Mouse (Mus musculus) embryonic stem cell, embryonic (primary cell): ENCODE data around the gene Zp1.

ENCODE experiments used
- CTCF ChIA-PET, 4 experiments: fragments of 300-600 bp in 2 of 4; fragments of 350-600 bp in 2 of 4; sonication (Branson Sonifier 250); formaldehyde crosslinking; loops; one replicate each; lab custom pipeline; 2022; ENCODE audit warnings: inconsistent platforms in 2 of 4; lab: Charles Lee
- POLR2A ChIA-PET, 4 experiments: fragments of 300-600 bp in 2 of 4; fragments of 350-600 bp in 2 of 4; sonication (Branson Sonifier 250); formaldehyde crosslinking; loops; one replicate each; lab custom pipeline; 2022; ENCODE audit warnings: antibody characterized with exemption in 4 of 4, inconsistent platforms in 1 of 4; lab: Charles Lee

Gene Zp1

DNA sequence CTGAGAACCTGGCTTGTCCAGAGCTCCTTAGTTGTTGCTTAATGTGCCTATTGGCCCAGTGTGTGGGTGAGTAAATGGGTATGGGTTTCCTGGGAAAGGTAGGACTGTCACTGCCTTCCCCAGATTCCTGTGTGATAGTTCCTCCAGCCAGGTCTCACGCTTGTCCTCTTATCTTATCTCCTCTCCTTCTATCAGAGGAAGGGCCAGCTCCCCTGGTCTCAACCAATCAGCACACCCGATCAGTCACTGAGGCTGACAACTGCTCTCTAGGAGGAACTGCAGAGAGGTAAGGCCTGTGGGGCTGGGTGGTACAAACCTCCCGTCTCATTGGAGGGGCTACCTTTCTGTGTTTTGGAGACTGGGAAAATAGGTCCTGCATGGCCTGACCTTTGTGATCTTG lies 18.3 kb upstream of the Zp1 start:
- ChIA-PET POLR2A (interaction anchor here in 2 of 4 experiments (0.6 to 5.0 kb wide), 7 partner anchors 10 to 264 kb away, joined by 3 to 29 read pairs (median 4); partner anchors contain the start of gene Ccdc86 (in 2 of the 2)), CTCF (interaction anchor here in 3 of 4 experiments (1.2 to 2.4 kb wide), 5 partner anchors 31 to 41 kb away, joined by 3 to 15 read pairs (median 11); no protein-coding TSS in a partner anchor)

DNA sequence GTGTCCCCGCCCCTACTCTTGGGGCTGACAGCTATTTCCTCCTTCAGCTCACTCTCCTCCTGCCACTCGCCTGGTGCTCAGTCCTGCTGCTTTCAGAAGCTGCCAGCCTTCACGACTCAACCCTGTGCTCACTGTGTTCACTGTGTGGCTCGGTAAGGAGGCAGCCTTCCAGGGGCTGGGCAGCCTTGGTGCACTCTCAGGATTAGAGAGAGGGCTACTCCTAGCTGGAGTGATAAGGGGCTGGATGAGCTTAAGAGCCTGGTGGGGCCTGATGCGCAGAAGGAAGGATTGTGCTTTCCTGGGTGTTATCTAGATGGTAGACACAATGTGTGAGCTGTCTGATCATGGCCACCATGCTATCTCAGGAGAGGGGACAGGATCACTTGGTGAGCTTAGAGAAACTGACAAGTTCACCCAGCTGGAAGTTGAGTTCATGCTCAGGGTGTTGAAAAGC lies 16.7 kb upstream of the Zp1 start, which contains the start of gene Ptgdr2:
Gene Ptgdr2, plus strand, starts transcription at position 51 of the 454 bp plus-strand sequence.
- CTCF ChIA-PET, result interaction anchor here (0.6 to 3.4 kb wide), 26 partner anchors 9 to 396 kb away, joined by 3 to 24 read pairs (median 4); partner anchors contain the start of genes Ccdc86 (in 1 of the 4) and Zp1 (in 1 of the 4)

GRCm38 (mm10) chr19:10936077-10936476 lies 15.6 kb upstream of the Zp1 start:
- CTCF ChIA-PET, result interaction anchor here (0.6 to 3.4 kb wide), 26 partner anchors 8 to 227 kb away, joined by 3 to 24 read pairs (median 3); partner anchors contain the start of genes Ccdc86 (in 1 of the 4) and Zp1 (in 1 of the 4)
- POLR2A ChIA-PET, result interaction anchor here in 3 of 4 experiments (0.5 to 5.0 kb wide), 7 partner anchors 13 to 1075 kb away, joined by 3 to 29 read pairs (median 4); partner anchors contain the start of genes Ccdc86 (in 2 of the 3) and Prpf19 (in 1 of the 3)

More for the DNA sequence above, 16.7 kb upstream of the Zp1 start, which contains the start of gene Ptgdr2:
- POLR2A ChIA-PET, result interaction anchor here in 3 of 4 experiments (0.5 to 5.0 kb wide), 24 partner anchors 10 to 331 kb away, joined by 3 to 29 read pairs (median 3); partner anchors contain the start of genes Ccdc86 (in 2 of the 3), Prpf19 (in 1 of the 3) and Zp1 (in 1 of the 3)

- CTCF ChIA-PET, result interaction anchor here in 3 of 4 experiments (0.7 to 3.4 kb wide), 6 partner anchors 26 to 226 kb away, joined by 3 to 24 read pairs (median 4); no protein-coding TSS in a partner anchor
- POLR2A ChIA-PET, result no interaction called here
These were observed 14.6 kb upstream of the Zp1 start for GRCm38 (mm10) chr19:10935029-10935428.

GRCm38 (mm10) chr19:10930641-10931040 lies 10.2 kb upstream of the Zp1 start:
- CTCF ChIA-PET, result interaction anchor here in 1 of 4 experiments (0.7 kb wide), 1 partner anchor 70 kb away, joined by 3 read pairs; no protein-coding TSS in a partner anchor
- POLR2A ChIA-PET, result interaction anchor here in 1 of 4 experiments (1.3 kb wide), 1 partner anchor 23 kb away, joined by 3 read pairs; no protein-coding TSS in a partner anchor

DNA sequence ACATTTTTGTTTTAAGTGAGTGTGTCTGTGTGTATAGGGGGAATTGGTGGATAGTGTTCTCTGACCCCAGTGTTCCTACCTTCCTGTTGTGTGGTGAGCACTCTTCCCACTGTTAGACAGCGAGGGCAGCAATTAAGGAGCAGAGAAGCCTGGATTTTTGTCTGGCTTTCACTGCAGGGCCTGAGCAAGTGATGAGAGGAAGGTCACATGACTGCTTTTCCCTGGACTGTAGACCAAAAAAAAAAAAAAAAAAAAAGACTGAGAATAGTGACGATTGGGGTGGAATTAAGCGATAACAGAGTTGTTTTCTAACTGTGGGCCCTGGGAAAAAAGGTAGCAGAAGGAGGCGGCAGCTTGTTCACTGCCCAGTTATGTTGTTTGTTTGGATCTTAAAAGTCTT lies 6.2 kb upstream of the Zp1 start:
- ChIA-PET POLR2A (interaction anchor here in 3 of 4 experiments (0.6 to 1.3 kb wide), 9 partner anchors 11 to 203 kb away, joined by 3 to 9 read pairs (median 4); partner anchors contain the start of gene Ptgdr2 (in 1 of the 3)), CTCF (interaction anchor here in 3 of 4 experiments (0.5 to 1.0 kb wide), 5 partner anchors 53 to 285 kb away, joined by 3 to 8 read pairs (median 3); no protein-coding TSS in a partner anchor)

DNA sequence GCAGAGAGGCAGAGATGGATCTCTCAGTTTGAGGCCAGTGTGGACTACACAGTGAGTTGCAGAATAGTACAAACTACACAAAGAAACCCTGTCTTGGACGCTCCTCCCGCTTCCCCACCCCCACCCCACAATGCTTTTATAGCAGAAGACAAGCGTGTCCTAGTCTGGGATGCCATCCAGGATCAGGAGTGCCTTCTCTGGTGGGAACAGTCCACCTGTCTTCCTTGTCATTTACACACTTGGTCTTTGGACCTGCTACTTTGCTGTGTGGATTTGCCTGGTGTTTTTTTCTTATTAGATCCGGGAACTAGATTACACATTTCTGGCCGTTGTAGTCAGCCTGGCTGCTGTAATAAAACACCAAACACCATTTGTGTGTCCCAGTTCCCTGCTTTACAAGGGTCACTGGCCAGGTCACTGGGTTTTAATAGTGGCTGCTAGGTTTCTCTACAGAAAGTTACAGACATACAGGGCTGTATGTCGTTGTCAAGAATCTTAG lies 5.7 kb upstream of the Zp1 start:
- ChIA-PET CTCF (interaction anchor here in 1 of 4 experiments (1.0 kb wide), 1 partner anchor 53 kb away, joined by 4 read pairs; no protein-coding TSS in a partner anchor), POLR2A (interaction anchor here in 2 of 4 experiments (1.1 to 1.3 kb wide), 3 partner anchors 15 to 21 kb away, joined by 3 to 4 read pairs (median 4); no protein-coding TSS in a partner anchor)

GRCm38 (mm10) chr19:10924220-10924619 lies 3.8 kb upstream of the Zp1 start:
- CTCF ChIA-PET, result interaction anchor here in 1 of 4 experiments (1.1 kb wide), 1 partner anchor 12 kb away, joined by 3 read pairs; no protein-coding TSS in a partner anchor
- POLR2A ChIA-PET, result interaction anchor here in 2 of 4 experiments (1.0 to 1.2 kb wide), 2 partner anchors 25 kb away, joined by 3 to 4 read pairs; partner anchors contain the start of gene Ccdc86 (in 1 of the 2)

GRCm38 (mm10) chr19:10921058-10921457 lies 626 bp upstream of the Zp1 start:
- ChIA-PET POLR2A (interaction anchor here in 1 of 4 experiments (1.9 kb wide), 1 partner anchor 16 kb away, joined by 5 read pairs; the partner anchor contains the start of gene Ptgdr2), CTCF (interaction anchor here in 2 of 4 experiments (0.6 to 2.0 kb wide), 4 partner anchors 12 to 22 kb away, joined by 3 to 11 read pairs (median 3); partner anchors contain the start of gene Ptgdr2 (in 1 of the 2))

- POLR2A ChIA-PET, result interaction anchor here in 2 of 4 experiments (0.8 to 2.2 kb wide), 6 partner anchors 10 to 31 kb away, joined by 3 to 7 read pairs (median 4); partner anchors contain the start of gene Ccdc86 (in 2 of the 2)
- CTCF ChIA-PET, result interaction anchor here in 2 of 4 experiments (0.8 to 1.5 kb wide), 4 partner anchors 9 to 209 kb away, joined by 3 to 6 read pairs (median 4); no protein-coding TSS in a partner anchor
These were observed 2.0 kb downstream of the Zp1 start for GRCm38 (mm10) chr19:10918321-10918991.

DNA sequence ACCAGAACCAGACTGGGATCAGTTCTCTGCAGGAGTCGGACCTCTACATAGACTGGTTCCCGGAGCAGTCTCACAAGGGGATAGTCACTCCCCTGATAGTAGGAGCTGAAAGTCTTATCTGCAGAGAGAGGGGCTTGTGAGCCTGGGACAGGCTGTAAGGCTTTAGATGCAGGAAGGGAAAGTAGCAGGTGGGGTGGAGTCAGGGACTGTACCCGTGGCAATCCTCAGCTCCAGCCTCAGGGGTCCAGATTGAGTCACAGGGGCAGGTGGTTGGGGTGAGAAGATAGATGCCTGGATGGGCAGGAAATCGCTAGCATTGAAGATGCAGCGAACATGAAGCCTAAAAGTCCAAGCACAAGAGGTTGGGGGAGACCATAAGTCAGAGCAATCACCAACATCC lies 3.9 kb downstream of the Zp1 start:
- ChIA-PET POLR2A (interaction anchor here in 3 of 4 experiments (0.7 to 3.4 kb wide), 13 partner anchors 8 to 782 kb away, joined by 3 to 13 read pairs (median 4); partner anchors contain the start of genes Prpf19 (in 2 of the 3) and Ccdc86 (in 1 of the 3)), CTCF (interaction anchor here in 3 of 4 experiments (0.6 to 1.6 kb wide), 7 partner anchors 9 to 202 kb away, joined by 3 to 8 read pairs (median 3); no protein-coding TSS in a partner anchor)

DNA sequence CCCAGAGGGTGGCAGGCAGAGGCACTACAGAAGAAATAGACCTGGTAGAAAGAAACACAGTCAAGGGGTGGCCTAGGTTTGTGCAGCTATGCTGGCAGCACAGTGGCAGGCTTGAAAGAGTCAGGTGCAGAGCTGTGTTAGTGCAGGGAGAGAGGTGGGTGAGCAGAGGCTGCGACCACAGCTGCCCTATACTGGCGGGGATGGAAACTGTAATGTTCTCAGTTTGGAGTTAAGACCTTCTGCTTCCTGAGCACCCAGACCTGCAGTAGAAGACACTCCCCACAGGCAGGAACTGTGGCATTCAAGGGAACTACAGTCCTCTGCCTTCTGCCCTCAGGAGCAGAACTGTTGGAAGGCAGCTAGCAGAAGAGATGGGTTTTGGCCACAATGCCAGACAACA lies 5.6 kb downstream of the Zp1 start:
- ChIA-PET CTCF (interaction anchor here in 2 of 4 experiments (0.6 to 1.9 kb wide), 5 partner anchors 10 to 200 kb away, joined by 3 to 6 read pairs (median 5); partner anchors contain the start of gene Ptgdr2 (in 1 of the 2)), POLR2A (interaction anchor here in 3 of 4 experiments (0.6 to 3.4 kb wide), 12 partner anchors 10 to 1031 kb away, joined by 3 to 13 read pairs (median 4); partner anchors contain the start of genes Ccdc86 (in 2 of the 3), Prpf19 (in 1 of the 3), Ptgdr2 (in 1 of the 3) and Tmem109 (in 1 of the 3))

DNA sequence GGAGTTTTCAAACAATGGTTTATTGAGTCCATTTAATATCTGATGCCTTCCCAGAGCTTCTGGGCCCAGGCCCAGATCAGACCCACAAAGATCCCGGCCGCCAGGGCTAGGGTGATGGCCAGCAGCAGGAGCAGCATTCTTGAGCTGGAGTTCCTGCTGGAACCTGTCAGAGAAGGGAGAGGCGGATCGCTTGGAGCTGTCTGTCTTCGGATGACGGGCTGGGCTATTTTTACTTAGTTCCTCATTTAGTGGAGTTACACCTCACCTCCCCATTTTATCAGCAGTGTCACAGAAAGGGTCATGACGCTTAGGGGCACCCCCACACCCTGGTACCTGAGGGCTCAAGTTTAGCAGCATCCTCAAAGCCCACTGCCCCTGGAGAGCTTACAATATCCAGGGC lies 6.1 kb downstream of the Zp1 start:
- ChIA-PET CTCF (interaction anchor here in 1 of 4 experiments (0.9 to 1.9 kb wide), 3 partner anchors 10 to 65 kb away, joined by 5 to 6 read pairs (median 5); partner anchors contain the start of gene Ptgdr2), POLR2A (interaction anchor here in 3 of 4 experiments (0.6 to 3.4 kb wide), 13 partner anchors 9 to 1032 kb away, joined by 3 to 13 read pairs (median 4); partner anchors contain the start of genes Ccdc86 (in 2 of the 3), Prpf19 (in 1 of the 3), Ptgdr2 (in 1 of the 3) and Tmem109 (in 1 of the 3))

GRCm38 (mm10) chr19:10909087-10909721 lies 11.2 kb downstream of the Zp1 start:
- POLR2A ChIA-PET, result interaction anchor here (0.6 to 6.7 kb wide), 19 partner anchors 9 to 313 kb away, joined by 3 to 49 read pairs (median 3); partner anchors contain the start of genes Prpf19 (in 3 of the 4) and Zp1 (in 1 of the 4)
- CTCF ChIA-PET, result interaction anchor here (0.5 to 3.2 kb wide), 13 partner anchors 9 to 126 kb away, joined by 3 to 21 read pairs (median 8); partner anchors contain the start of genes Ptgdr2 (in 2 of the 4), Prpf19 (in 1 of the 4) and Zp1 (in 1 of the 4)

DNA sequence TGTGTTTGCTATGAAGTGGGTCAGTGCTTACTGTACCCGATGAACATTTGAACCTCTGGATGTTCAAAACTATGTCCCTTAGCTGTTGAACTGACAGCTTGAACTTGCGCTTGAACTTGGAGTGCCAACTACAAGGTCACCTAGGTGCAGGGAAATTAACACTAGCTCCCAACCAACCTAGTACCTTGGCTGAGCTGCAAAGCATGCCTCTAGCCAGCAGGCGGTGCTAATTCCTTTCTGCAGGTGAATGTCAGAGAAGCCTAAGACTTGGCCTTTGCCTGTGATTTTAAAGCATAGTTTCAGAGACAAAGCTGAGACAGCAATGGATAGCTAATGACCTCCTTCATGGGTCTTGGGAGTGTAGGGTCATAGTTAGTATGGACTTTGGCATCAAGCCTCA lies 12.5 kb downstream of the Zp1 start:
- ChIA-PET CTCF (interaction anchor here (0.5 to 3.2 kb wide), 42 partner anchors 8 to 251 kb away, joined by 3 to 21 read pairs (median 5); partner anchors contain the start of genes Ptgdr2 (in 3 of the 4), Prpf19 (in 2 of the 4) and Zp1 (in 1 of the 4)), POLR2A (interaction anchor here in 3 of 4 experiments (0.6 to 6.7 kb wide), 18 partner anchors 8 to 285 kb away, joined by 3 to 49 read pairs (median 4); partner anchors contain the start of genes Prpf19 (in 2 of the 3), Ccdc86 (in 1 of the 3), Ms4a10 (in 1 of the 3) and Zp1 (in 1 of the 3))

DNA sequence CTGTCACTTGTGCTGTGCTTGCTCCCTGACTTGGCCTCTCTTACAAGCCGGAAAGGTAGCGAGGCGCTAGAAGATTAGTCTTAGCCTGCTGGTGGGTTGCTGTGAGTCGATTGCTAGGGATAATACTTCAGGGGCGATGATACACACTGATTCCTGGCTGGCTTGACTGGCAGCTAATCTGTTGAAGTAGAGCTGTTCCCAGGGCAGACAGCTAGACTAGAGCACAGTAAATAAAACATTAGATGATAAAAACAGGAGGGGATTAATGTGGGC lies 14.8 kb downstream of the Zp1 start:
- ChIA-PET POLR2A (interaction anchor here in 2 of 4 experiments (0.8 to 6.7 kb wide), 9 partner anchors 8 to 31 kb away, joined by 3 to 49 read pairs (median 4); partner anchors contain the start of genes Prpf19 (in 2 of the 2), Ptgdr2 (in 1 of the 2) and Zp1 (in 1 of the 2)), CTCF (interaction anchor here in 3 of 4 experiments (0.6 to 2.4 kb wide), 6 partner anchors 9 to 220 kb away, joined by 3 to 15 read pairs (median 3); partner anchors contain the start of gene Prpf19 (in 2 of the 3))
